Mouse (Mus musculus) forebrain, embryonic 16.5 days (tissue): Measurements from ENCODE around the gene Hivep3. TPM values are rescaled to one million over a fixed set of nuclear protein-coding genes. Genes with fewer than 3 reads are reported as not detected.

Source experiments
- ATAC-seq: fragments of 200-750 bp; cut with Nextera tagmentation; 2 replicates; pipeline ENCODE4 v1.8.0; 2017; ENCODE audit warnings: mild to moderate bottlenecking, moderate library complexity
- H3K27ac ChIP-seq: fragments of 300-500 bp; sonication (generic); 2 replicates; pipeline ENCODE4 v1.5.1; 2014; ENCODE audit warnings: low read length, control low read depth
- H3K27me3 ChIP-seq: fragments of 300-500 bp; sonication (generic); replicated peaks from 2 replicates; pipeline ENCODE4 v1.6.1; 2014; ENCODE audit warnings: low read length; ENCODE audit not compliant: control insufficient read depth, insufficient read depth
- H3K36me3 ChIP-seq: fragments of 300-500 bp; sonication (generic); 2 replicates; pipeline ENCODE4 v1.6.1; 2014; ENCODE audit not compliant: control insufficient read depth, insufficient read depth
- H3K4me1 ChIP-seq: fragments of 300-500 bp; sonication (generic); replicated peaks from 2 replicates; pipeline ENCODE4 v1.6.1; 2014; ENCODE audit warnings: low read length; ENCODE audit not compliant: control insufficient read depth, insufficient read depth
- H3K4me2 ChIP-seq: fragments of 300-500 bp; sonication (generic); 2 replicates; pipeline ENCODE4 v1.6.1; 2014; ENCODE audit warnings: mild to moderate bottlenecking, low read length, control low read depth
- H3K4me3 ChIP-seq: fragments of 300-500 bp; sonication (generic); replicated peaks from 2 replicates; pipeline ENCODE4 v1.5.1; 2014; ENCODE audit warnings: mild to moderate bottlenecking, low read length, control low read depth
- H3K9ac ChIP-seq: fragments of 300-500 bp; sonication (generic); replicated peaks from 2 replicates; pipeline ENCODE4 v1.6.1; 2014; ENCODE audit warnings: low read depth, low read length, control low read depth
- H3K9me3 ChIP-seq: fragments of 300-500 bp; sonication (generic); 2 replicates; pipeline ENCODE4 v1.6.1; 2016; ENCODE audit warnings: low read length; ENCODE audit not compliant: control insufficient read depth
- WGBS: fragments of 180-500 bp; shearing (Covaris S2); extraction: QIAGEN DNeasy Blood & Tissue Kit; methylation state at CpG from one replicate; pipeline ENCODE4 v1.1.7; 2014; 5-methylcytosine and 5-hydroxymethylcytosine counted together
- polyA plus RNA-seq: library from polyadenylated mRNA; unstranded; fragments of >200 nt; fragmentation: Nextera tagmentation; extraction: Ambion mirVana; gene quantifications from 2 replicates; pipeline ENCODE4 v1.2.1, GENCODE M21; 2015

Gene Hivep3
- polyA plus RNA-seq: 23.1 and 26.4 TPM in 2 replicates

DNA sequence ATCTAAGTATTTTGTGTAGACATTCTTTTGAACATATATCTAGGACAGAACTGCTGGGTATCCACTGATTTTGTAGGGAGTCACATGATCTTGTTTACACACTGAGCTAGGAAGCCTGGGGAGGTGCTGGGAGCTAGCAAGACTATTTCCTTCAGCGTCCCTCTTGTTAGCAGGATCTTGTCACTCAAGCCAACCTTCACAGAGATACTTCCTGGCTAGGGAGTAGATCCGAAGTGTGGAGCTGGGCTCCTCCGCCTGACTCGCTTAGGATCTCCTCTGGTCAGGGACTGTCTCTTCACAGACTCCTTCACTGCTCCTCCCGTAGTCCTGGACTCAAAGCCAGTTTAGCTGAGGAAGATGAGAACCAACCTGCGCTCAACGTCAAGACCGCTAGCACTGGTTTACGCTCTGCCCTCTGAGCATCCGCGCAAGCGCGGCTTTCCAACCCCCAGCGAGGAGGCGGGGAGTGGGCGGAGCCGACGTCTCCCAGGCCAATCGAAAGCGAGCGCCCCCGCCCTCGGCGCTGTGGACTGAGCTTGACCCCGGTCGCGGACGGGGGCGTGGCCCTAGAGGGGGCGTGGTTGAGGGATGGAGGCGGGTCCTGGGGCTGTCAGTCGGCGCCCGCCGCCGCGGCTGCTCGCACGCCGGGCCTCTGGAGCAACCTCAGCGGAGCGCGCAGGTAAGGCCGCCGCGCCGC, at the start of gene Hivep3:
Hivep3 (plus strand) TSS at position 601 of the 697 bp plus-strand sequence.
- H3K9me3 ChIP-seq: no peaks in the 10 kb centered on the region
- peak within 1 kb of the TSS; percentile 74 for H3K9ac ChIP-seq
- peak within 1 kb of the TSS; percentile 97 for H3K4me2 ChIP-seq
- ATAC-seq: peak; percentile 98
- under 1% methylated on average over 47 of the region's 47 CpGs for WGBS
- H3K4me1 ChIP-seq: peaks cover 13% of the 10 kb centered on the region
- H3K27ac ChIP-seq: peak within 1 kb of the TSS; percentile 65
- H3K4me3 ChIP-seq: peak within 1 kb of the TSS; percentile 82
- peaks cover 5% of the 10 kb centered on the region; the same call in 1 of the 2 replicates for H3K27me3 ChIP-seq
- no peaks in the 10 kb centered on the region for H3K36me3 ChIP-seq

DNA sequence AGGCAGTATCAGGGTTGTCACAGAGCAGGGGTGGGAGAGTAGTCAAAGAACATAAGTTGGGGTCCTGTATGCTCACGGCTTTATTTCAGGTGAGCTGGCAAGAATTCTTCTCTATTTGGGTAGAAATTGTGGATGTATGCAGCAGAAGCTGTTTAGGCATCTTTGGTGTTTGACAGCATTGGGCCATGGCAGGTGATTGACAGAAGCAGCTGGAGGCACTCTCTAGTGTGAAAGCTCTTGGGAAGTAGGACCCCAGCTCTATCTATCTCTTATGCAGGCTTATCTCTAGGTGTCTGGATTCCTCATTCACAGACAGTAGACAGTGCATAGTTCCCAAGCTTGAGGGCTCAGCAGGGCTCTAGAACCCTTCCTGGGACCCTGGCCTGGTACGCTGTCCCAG, 47.8 kb upstream of the Hivep3 start:
- Histone ChIP-seq H3K4me3 (no peak overlapping the region), H3K27ac (no peak overlapping the region), H3K4me2 (no peak overlapping the region), H3K27me3 (no peaks in the 10 kb centered on the region), H3K9me3 (no peaks in the 10 kb centered on the region), H3K9ac (no peak overlapping the region), H3K4me1 (no peaks in the 10 kb centered on the region), H3K36me3 (no peaks in the 10 kb centered on the region)
- 89% methylated on average over 2 of the region's 2 CpGs for WGBS
- ATAC-seq: no peak

DNA sequence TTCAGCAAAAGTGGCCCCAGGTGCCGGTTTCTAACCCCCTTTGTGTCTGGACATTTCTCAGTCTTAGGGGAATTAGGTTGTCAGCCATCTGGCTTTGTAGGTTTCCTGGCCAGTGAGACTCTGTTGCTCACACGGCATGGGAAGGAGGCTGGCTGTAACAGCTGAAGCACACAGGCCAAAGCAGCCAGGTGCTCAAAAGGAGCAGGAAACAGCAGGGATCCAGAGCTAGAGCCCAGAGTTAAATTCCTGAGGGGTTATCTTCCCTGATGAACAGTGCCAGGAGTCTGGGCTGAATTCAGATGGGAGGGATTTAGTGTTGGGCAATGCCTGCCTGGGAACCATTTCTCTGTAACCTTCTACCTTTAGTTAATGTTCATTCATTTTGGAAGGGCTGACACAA, 35.2 kb upstream of the Hivep3 start:
- H3K4me1 ChIP-seq: no peaks in the 10 kb centered on the region
- H3K9me3 ChIP-seq: no peaks in the 10 kb centered on the region
- no peak overlapping the region for H3K4me2 ChIP-seq
- H3K27me3 ChIP-seq: no peaks in the 10 kb centered on the region
- WGBS: 52% methylated on average over 2 of the region's 2 CpGs
- no peak for ATAC-seq
- H3K9ac ChIP-seq: no peak overlapping the region
- H3K27ac ChIP-seq: no peak overlapping the region
- no peaks in the 10 kb centered on the region for H3K36me3 ChIP-seq
- H3K4me3 ChIP-seq: no peak overlapping the region

DNA sequence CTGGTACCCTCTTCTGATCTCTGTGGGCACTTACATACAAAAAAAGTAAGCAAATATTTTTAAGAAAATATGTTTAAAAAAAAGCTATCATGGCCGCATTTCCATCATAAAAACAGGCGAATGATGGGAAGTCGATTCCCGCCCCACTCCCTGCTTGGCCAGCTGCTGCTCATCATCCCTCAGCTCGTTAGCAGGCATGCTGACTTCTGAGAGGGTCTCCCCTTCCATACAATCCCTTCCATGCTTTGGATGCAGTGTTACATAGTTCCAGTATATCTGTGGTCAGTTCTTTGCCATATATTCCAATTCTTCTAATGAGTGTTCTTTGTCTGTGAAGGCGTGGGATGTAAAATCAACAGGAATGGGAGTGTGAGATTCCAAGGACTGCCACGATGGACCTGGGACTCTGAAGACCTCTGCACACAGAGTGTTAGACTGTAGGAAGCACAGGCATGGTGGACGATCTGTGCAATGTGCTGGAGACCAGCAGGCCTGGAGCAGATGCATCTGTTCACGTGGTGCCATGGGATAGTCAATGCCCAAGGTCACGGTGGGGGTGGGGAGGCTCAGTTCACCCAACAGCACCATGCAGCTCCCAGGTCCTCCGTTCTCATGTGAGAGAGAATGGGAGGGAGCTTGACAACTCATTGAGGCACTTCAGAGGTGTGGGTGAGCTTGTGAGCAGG, 32.2 kb upstream of the Hivep3 start:
- H3K27me3 ChIP-seq: no peaks in the 10 kb centered on the region
- WGBS: 86% methylated on average over 11 of the region's 11 CpGs
- H3K27ac ChIP-seq: no peak overlapping the region
- no peak overlapping the region for H3K4me2 ChIP-seq
- H3K4me3 ChIP-seq: no peak overlapping the region
- H3K36me3 ChIP-seq: no peaks in the 10 kb centered on the region
- ATAC-seq: no peak
- no peak overlapping the region for H3K9ac ChIP-seq
- H3K9me3 ChIP-seq: no peaks in the 10 kb centered on the region
- H3K4me1 ChIP-seq: no peaks in the 10 kb centered on the region

DNA sequence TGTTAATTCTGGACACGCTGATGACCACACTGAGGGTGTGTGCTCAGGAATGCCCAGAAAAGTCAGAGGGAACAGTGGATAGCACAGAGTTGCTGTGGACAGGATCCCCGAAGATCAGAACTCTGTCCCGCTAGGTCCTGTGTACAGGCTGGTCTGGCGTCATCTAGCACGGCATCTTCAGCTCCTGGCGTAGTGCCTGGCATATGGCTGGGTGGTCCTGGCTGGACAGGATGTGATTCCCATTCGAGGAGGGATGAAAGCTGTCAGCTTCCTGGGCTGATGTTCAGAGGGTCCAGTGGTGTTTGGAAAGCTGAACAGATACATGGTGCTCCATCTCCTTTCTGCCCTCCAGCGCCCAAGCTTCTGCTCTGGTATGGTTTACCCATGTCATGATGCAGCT, 29.6 kb upstream of the Hivep3 start:
- H3K9me3 ChIP-seq: no peaks in the 10 kb centered on the region
- no peaks in the 10 kb centered on the region for H3K4me1 ChIP-seq
- no peak for ATAC-seq
- H3K27ac ChIP-seq: no peak overlapping the region
- H3K9ac ChIP-seq: no peak overlapping the region
- H3K4me2 ChIP-seq: no peak overlapping the region
- H3K36me3 ChIP-seq: no peaks in the 10 kb centered on the region
- WGBS: 85% methylated on average over 8 of the region's 8 CpGs
- no peak overlapping the region for H3K4me3 ChIP-seq
- H3K27me3 ChIP-seq: no peaks in the 10 kb centered on the region

DNA sequence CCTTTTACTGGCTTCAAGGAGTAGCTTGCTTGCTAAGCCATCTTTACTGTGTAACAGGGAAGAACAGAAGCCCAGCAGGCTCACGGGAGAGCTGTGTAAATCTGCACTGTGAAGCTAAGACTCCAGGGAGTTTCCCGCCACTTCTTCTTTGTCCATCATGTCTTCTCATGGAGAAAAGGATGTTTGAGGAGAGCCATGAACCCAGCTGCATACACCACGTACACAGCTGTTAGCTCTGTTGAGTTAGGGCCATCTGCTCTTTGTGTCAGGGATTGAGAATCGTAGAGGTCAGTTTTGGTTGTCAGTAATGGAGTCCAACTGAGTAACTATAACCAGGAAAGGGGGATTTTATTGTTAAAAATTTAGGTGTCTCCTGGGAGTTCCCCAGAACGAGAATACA, 26.3 kb upstream of the Hivep3 start:
- Histone ChIP-seq H3K4me3 (no peak overlapping the region), H3K36me3 (no peaks in the 10 kb centered on the region), H3K27ac (no peak overlapping the region), H3K4me1 (no peaks in the 10 kb centered on the region), H3K9me3 (no peaks in the 10 kb centered on the region), H3K27me3 (no peaks in the 10 kb centered on the region), H3K4me2 (no peak overlapping the region), H3K9ac (no peak overlapping the region)
- 58% methylated on average over 5 of the region's 5 CpGs for WGBS
- no peak for ATAC-seq

DNA sequence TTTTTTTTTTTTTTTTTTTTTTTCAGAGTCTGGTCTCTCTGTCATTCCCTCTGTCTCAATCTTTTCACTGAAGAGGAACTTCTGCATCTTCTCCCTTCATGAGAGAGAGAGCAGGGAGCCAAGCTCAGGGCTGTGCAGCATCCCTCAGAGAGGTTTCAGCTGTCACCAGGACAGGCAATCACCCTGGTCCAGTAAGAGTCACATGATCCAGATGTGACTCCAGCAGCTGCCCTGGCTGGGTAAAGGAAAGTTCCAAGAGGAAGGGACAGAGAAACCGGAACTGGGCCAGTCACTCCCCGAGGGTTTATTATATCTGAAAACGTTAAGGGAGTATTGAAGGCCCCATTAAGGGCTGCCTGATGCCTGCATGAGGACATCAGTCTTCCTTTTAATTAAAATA, 25.8 kb upstream of the Hivep3 start:
- no peak overlapping the region for H3K9ac ChIP-seq
- H3K27me3 ChIP-seq: no peaks in the 10 kb centered on the region
- no peak overlapping the region for H3K4me3 ChIP-seq
- H3K4me1 ChIP-seq: no peaks in the 10 kb centered on the region
- no peak overlapping the region for H3K27ac ChIP-seq
- no peaks in the 10 kb centered on the region for H3K9me3 ChIP-seq
- WGBS: 3% methylated on average over 3 of the region's 3 CpGs
- no peak for ATAC-seq
- no peaks in the 10 kb centered on the region for H3K36me3 ChIP-seq
- no peak overlapping the region for H3K4me2 ChIP-seq

DNA sequence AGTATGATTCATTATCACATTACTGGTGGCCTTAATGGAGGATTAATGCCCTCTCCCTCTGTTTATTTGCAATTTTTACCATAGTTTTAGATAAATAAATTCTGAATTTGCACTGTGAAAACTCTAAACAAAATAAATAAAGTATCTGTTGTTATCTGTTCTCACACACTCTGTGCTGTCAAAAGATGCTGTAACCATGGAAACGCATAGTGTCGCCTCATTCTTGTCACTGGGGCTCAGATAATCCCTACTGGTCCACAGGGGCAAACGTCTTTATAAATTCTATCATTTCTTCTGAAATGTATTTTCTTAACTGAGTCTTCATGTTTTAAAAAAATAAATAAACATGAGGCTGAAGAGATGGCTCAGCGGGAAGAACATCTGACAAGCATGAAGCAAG, 23.4 kb upstream of the Hivep3 start:
- Histone ChIP-seq H3K4me2 (no peak overlapping the region), H3K9ac (no peak overlapping the region), H3K27ac (no peak overlapping the region), H3K27me3 (no peaks in the 10 kb centered on the region), H3K36me3 (no peaks in the 10 kb centered on the region), H3K9me3 (no peaks in the 10 kb centered on the region), H3K4me3 (no peak overlapping the region), H3K4me1 (no peaks in the 10 kb centered on the region)
- no peak for ATAC-seq
- WGBS: 66% methylated on average over 4 of the region's 4 CpGs

DNA sequence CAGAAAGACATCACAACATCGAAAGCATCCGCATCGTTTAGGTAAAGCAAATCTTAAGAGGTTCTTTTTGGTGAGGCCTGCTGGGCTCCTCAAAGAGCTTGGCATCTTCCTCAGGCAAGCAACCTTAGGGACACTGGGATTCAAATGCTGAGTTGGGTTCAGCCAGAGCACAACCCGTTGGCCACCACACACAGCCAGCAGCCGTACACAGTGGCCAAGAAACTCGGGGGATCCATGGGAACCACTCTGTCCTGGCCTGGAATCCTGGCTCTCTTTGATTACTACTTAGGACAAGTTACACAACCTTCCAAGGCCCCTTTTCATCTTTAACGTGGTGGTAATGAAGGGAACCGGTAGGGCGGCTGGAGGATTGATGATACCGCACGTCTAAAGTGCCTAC, 16.1 kb upstream of the Hivep3 start:
- Histone ChIP-seq H3K27me3 (no peaks in the 10 kb centered on the region), H3K4me3 (no peak overlapping the region), H3K4me2 (no peak overlapping the region), H3K36me3 (no peaks in the 10 kb centered on the region), H3K9ac (no peak overlapping the region), H3K9me3 (no peaks in the 10 kb centered on the region), H3K27ac (no peak overlapping the region), H3K4me1 (peaks cover 16% of the 10 kb centered on the region)
- 0 out of 2 replicates have a peak, but pooled peaks have one; percentile 36 for ATAC-seq
- 74% methylated on average over 11 of the region's 11 CpGs for WGBS
